ENCODE assay signal across 31 mouse cellular contexts in genomic region chr13:8705296-8705695, GRCm38 (mm10).
A peak's percentile ranks its signal among the peaks of the same experiment; 100 is the strongest.
DNase-seq lines count a peak whose midpoint lies in the region; ATAC-seq lines count a peak whose summit lies in the region.
"Had no signal": no experiment of that assay in that cellular context is flagged by ENCODE, and none has a peak within 500 bp of the region (broad histone marks: within the 10 kb centered on the region; RNA-seq: fewer than 3 reads in every experiment).

No protein-coding gene starts in this region.

- WGBS in forebrain, embryonic 16.5 days: 48% methylated on average over 4 of the region's 4 CpGs
- 58% methylated on average over 4 of the region's 4 CpGs for WGBS in forebrain, embryonic 10.5 days
- WGBS in limb, embryonic 13.5 days: 34% methylated on average over 4 of the region's 4 CpGs
- 57% methylated on average over 4 of the region's 4 CpGs for WGBS in limb, embryonic 10.5 days
- 21% methylated on average over 4 of the region's 4 CpGs for WGBS in neural tube, embryonic 13.5 days
- 28% methylated on average over 4 of the region's 4 CpGs for WGBS in neural tube, embryonic 15.5 days
- WGBS in intestine, embryonic 16.5 days: 38% methylated on average over 4 of the region's 4 CpGs

- H3K36me3 ChIP-seq in forebrain, embryonic 16.5 days (ENCODE audit: control insufficient read depth, insufficient read depth): no peaks in the 10 kb centered on the region
- H3K36me3 ChIP-seq in forebrain, embryonic 10.5 days (replicated peaks): no peaks in the 10 kb centered on the region
- no peaks in the 10 kb centered on the region for H3K36me3 ChIP-seq in limb, embryonic 13.5 days
- H3K36me3 ChIP-seq in limb, embryonic 10.5 days: no peaks in the 10 kb centered on the region
- no peaks in the 10 kb centered on the region for H3K36me3 ChIP-seq in neural tube, embryonic 13.5 days
- H3K36me3 ChIP-seq in neural tube, embryonic 15.5 days: no peaks in the 10 kb centered on the region
- no peaks in the 10 kb centered on the region for H3K36me3 ChIP-seq in intestine, embryonic 16.5 days (ENCODE audit: control insufficient read depth, insufficient read depth, low read length)
- H3K36me3 ChIP-seq: embryonic facial prominence, embryonic 15.5 days; limb, embryonic 12.5 days; liver, embryonic 12.5 days; neural tube, embryonic 12.5 days; stomach, embryonic 15.5 days had no signal

- no peak overlapping the region for H3K4me2 ChIP-seq in forebrain, embryonic 16.5 days (ENCODE audit: low read length)
- H3K4me2 ChIP-seq in limb, embryonic 13.5 days (replicated peaks): no peak overlapping the region
- no peak overlapping the region for H3K4me2 ChIP-seq in neural tube, embryonic 13.5 days
- no peak overlapping the region for H3K4me2 ChIP-seq in neural tube, embryonic 15.5 days
- H3K4me2 ChIP-seq in intestine, embryonic 16.5 days (ENCODE audit: low read depth, low read length): no peak overlapping the region
- H3K4me2 ChIP-seq: embryonic facial prominence, embryonic 15.5 days; heart, embryonic 11.5 days; limb, embryonic 12.5 days; liver, embryonic 12.5 days; neural tube, embryonic 12.5 days; stomach, embryonic 15.5 days had no signal

- no peaks in the 10 kb centered on the region for H3K9me3 ChIP-seq in forebrain, embryonic 16.5 days (ENCODE audit: control insufficient read depth, low read length)
- H3K9me3 ChIP-seq in forebrain, embryonic 10.5 days: no peaks in the 10 kb centered on the region
- no peaks in the 10 kb centered on the region for H3K9me3 ChIP-seq in limb, embryonic 13.5 days
- H3K9me3 ChIP-seq in limb, embryonic 10.5 days (replicated peaks): no peaks in the 10 kb centered on the region
- H3K9me3 ChIP-seq in neural tube, embryonic 13.5 days: no peaks in the 10 kb centered on the region
- H3K9me3 ChIP-seq in neural tube, embryonic 15.5 days (replicated peaks): no peaks in the 10 kb centered on the region
- H3K9me3 ChIP-seq in intestine, embryonic 16.5 days (ENCODE audit: control insufficient read depth, low read length): no peaks in the 10 kb centered on the region
- H3K9me3 ChIP-seq: embryonic facial prominence, embryonic 15.5 days; limb, embryonic 12.5 days; liver, embryonic 12.5 days; neural tube, embryonic 12.5 days; stomach, embryonic 15.5 days had no signal

- H3K4me3 ChIP-seq in forebrain, embryonic 16.5 days (replicated peaks; ENCODE audit: low read length): no peak overlapping the region
- H3K4me3 ChIP-seq in forebrain, embryonic 10.5 days: no peak overlapping the region
- no peak overlapping the region for H3K4me3 ChIP-seq in limb, embryonic 13.5 days
- no peak overlapping the region for H3K4me3 ChIP-seq in limb, embryonic 10.5 days
- H3K4me3 ChIP-seq in neural tube, embryonic 13.5 days: no peak overlapping the region
- no peak overlapping the region for H3K4me3 ChIP-seq in neural tube, embryonic 15.5 days (replicated peaks)
- H3K4me3 ChIP-seq in intestine, embryonic 16.5 days (ENCODE audit: low read length): no peak overlapping the region
- H3K4me3 ChIP-seq: embryonic facial prominence, embryonic 15.5 days; gastrocnemius, adult 2 months; limb, embryonic 12.5 days; liver, embryonic 12.5 days; myocyte; neural tube, embryonic 12.5 days; stomach, embryonic 15.5 days had no signal

- no peaks in the 10 kb centered on the region; the same call in 1 of the 2 replicates for H3K4me1 ChIP-seq in forebrain, embryonic 16.5 days (replicated peaks; ENCODE audit: control insufficient read depth, insufficient read depth, low read length)
- H3K4me1 ChIP-seq in forebrain, embryonic 10.5 days: peaks cover 9% of the 10 kb centered on the region; the same call in 1 of the 2 replicates
- H3K4me1 ChIP-seq in limb, embryonic 13.5 days: no peaks in the 10 kb centered on the region
- H3K4me1 ChIP-seq in limb, embryonic 10.5 days: no peaks in the 10 kb centered on the region
- H3K4me1 ChIP-seq in neural tube, embryonic 13.5 days (replicated peaks): peaks cover 6% of the 10 kb centered on the region
- H3K4me1 ChIP-seq in neural tube, embryonic 15.5 days: peaks cover 6% of the 10 kb centered on the region
- no peaks in the 10 kb centered on the region for H3K4me1 ChIP-seq in intestine, embryonic 16.5 days (ENCODE audit: control insufficient read depth, insufficient read depth, low read length)
- H3K4me1 ChIP-seq: liver, embryonic 12.5 days; neural tube, embryonic 12.5 days; stomach, embryonic 15.5 days had no signal

- H3K27ac ChIP-seq in forebrain, embryonic 16.5 days (ENCODE audit: low read length): no peak overlapping the region
- H3K27ac ChIP-seq in forebrain, embryonic 10.5 days: no peak overlapping the region
- H3K27ac ChIP-seq in limb, embryonic 13.5 days: no peak overlapping the region
- no peak overlapping the region for H3K27ac ChIP-seq in limb, embryonic 10.5 days
- H3K27ac ChIP-seq in neural tube, embryonic 13.5 days (replicated peaks): no peak overlapping the region
- no peak overlapping the region for H3K27ac ChIP-seq in neural tube, embryonic 15.5 days (replicated peaks)
- H3K27ac ChIP-seq in intestine, embryonic 16.5 days (ENCODE audit: low read length): no peak overlapping the region
- H3K27ac ChIP-seq: embryonic facial prominence, embryonic 15.5 days; gastrocnemius, adult 2 months; limb, embryonic 12.5 days; liver, embryonic 12.5 days; macrophage; neural tube, embryonic 12.5 days; stomach, embryonic 15.5 days had no signal

- H3K27me3 ChIP-seq in forebrain, embryonic 16.5 days (replicated peaks; ENCODE audit: control insufficient read depth, insufficient read depth, low read length): no peaks in the 10 kb centered on the region
- H3K27me3 ChIP-seq in forebrain, embryonic 10.5 days (ENCODE audit: poor library complexity, severe bottlenecking): no peaks in the 10 kb centered on the region
- H3K27me3 ChIP-seq in limb, embryonic 13.5 days: no peaks in the 10 kb centered on the region
- H3K27me3 ChIP-seq in limb, embryonic 10.5 days (ENCODE audit: low read depth, poor library complexity, severe bottlenecking): no peaks in the 10 kb centered on the region
- no peaks in the 10 kb centered on the region for H3K27me3 ChIP-seq in neural tube, embryonic 13.5 days
- H3K27me3 ChIP-seq in neural tube, embryonic 15.5 days (replicated peaks): no peaks in the 10 kb centered on the region
- no peaks in the 10 kb centered on the region for H3K27me3 ChIP-seq in intestine, embryonic 16.5 days (replicated peaks; ENCODE audit: control insufficient read depth, insufficient read depth, low read length)
- H3K27me3 ChIP-seq: embryonic facial prominence, embryonic 15.5 days; limb, embryonic 12.5 days; liver, embryonic 12.5 days; neural tube, embryonic 12.5 days; stomach, embryonic 15.5 days had no signal

- H3K9ac ChIP-seq in forebrain, embryonic 16.5 days (replicated peaks; ENCODE audit: low read depth, low read length): no peak overlapping the region
- H3K9ac ChIP-seq in limb, embryonic 13.5 days: no peak overlapping the region
- H3K9ac ChIP-seq in neural tube, embryonic 13.5 days: peak overlapping the region; percentile 26; the same call in 1 of the 2 replicates
- H3K9ac ChIP-seq in neural tube, embryonic 15.5 days (replicated peaks): no peak overlapping the region
- H3K9ac ChIP-seq in intestine, embryonic 16.5 days (ENCODE audit: low read depth, low read length): no peak overlapping the region
- H3K9ac ChIP-seq: embryonic facial prominence, embryonic 15.5 days; limb, embryonic 12.5 days; liver, embryonic 12.5 days; liver, postnatal 0 days; neural tube, embryonic 12.5 days; stomach, embryonic 15.5 days had no signal

- no peak for DNase-seq in forebrain, embryonic 10.5 days (ENCODE audit: extremely low spot score, low spot score)
- DNase-seq in limb, embryonic 10.5 days (ENCODE audit: low spot score): no peak
- peak; percentile 32 for DNase-seq in mesoderm, embryonic 11.5 days (ENCODE audit: low read depth, low spot score)
- DNase-seq: adrenal gland, postnatal 25 days; cerebellum, adult 8-10 months; cerebellum, postnatal 36 days; gastrocnemius, adult 2 months; gastrocnemius, postnatal 36 days; heart, adult 18-20 months; kidney, adult 9 months; kidney, postnatal 10 days; layer of hippocampus, postnatal 36 days; liver, postnatal 0 days; right cerebral cortex, postnatal 25 days had no signal

- ATAC-seq in forebrain, embryonic 16.5 days: 0 out of 2 replicates have a peak, but pooled peaks have one; percentile 38
- ATAC-seq in limb, embryonic 13.5 days (ENCODE audit: low FRiP score, low read depth): peak; percentile 54; the same call in 1 of the 2 replicates
- no peak for ATAC-seq in neural tube, embryonic 13.5 days (ENCODE audit: low read depth)
- no peak; the same call in 1 of the 2 replicates for ATAC-seq in neural tube, embryonic 15.5 days (ENCODE audit: low FRiP score)
- no peak for ATAC-seq in intestine, embryonic 16.5 days
- ATAC-seq: CD4-positive, CD25-positive, alpha-beta regulatory T cell, adult 4 months; forebrain, embryonic 14.5 days; intestine, postnatal 0 days; liver, embryonic 12.5 days; liver, postnatal 0 days; lung, postnatal 0 days had no signal

Comparison
In these comparisons a context has a peak if more than half of its experiments do, and no peak if none do; other contexts are left out.
1. ATAC-seq: peak in forebrain, embryonic 16.5 days (single experiment) and limb, embryonic 13.5 days (single experiment); none in neural tube, embryonic 13.5 days (single experiment), neural tube, embryonic 15.5 days (single experiment) and intestine, embryonic 16.5 days (single experiment).